Mouse (Mus musculus): ENCODE measurements around the gene Usp30. TPM values are rescaled to one million over a fixed set of nuclear protein-coding genes. Genes with fewer than 3 reads are reported as not detected.

The Usp30 gene
- total and polyA plus RNA-seq, 3 experiments: 12.8 to 21.1 TPM; not detected in 1

- no peak for TF ChIP-seq TBP (IDR thresholded peaks at IDR 0.05; ENCODE audit: low read depth, low read length)
- TF ChIP-seq POLR2AphosphoS2 (IDR thresholded peaks at IDR 0.05; ENCODE audit: low read length): no peak
- TF ChIP-seq MAZ (IDR thresholded peaks at IDR 0.05; ENCODE audit: low read depth, low read length): no peak
- TF ChIP-seq MAFK (IDR thresholded peaks at IDR 0.05; ENCODE audit: borderline replicate concordance, low read depth, low read length): no peak
- TF ChIP-seq TAL1 (IDR thresholded peaks at IDR 0.05; ENCODE audit: low read length): no peak
- no peak for TF ChIP-seq GATA1 (IDR thresholded peaks at IDR 0.05; ENCODE audit: low read depth, low read length)
- TF ChIP-seq GABPA (IDR thresholded peaks at IDR 0.05; ENCODE audit: low read depth, low read length): no peak
- peak; percentile 76 for TF ChIP-seq SMC3 (IDR thresholded peaks at IDR 0.05; ENCODE audit: low read depth, low read length)
- peak; percentile 12 to 70 (median 56); a peak in 5 of 6 replicates for TF ChIP-seq CTCF (IDR thresholded peaks at IDR 0.05 in 2 of 3, conservative IDR thresholded peaks at IDR 0.05 in 1 of 3; ENCODE audit: control insufficient read depth in 1 of 3, insufficient read depth in 1 of 3, low read depth in 2 of 3, low read length in 3 of 3, poor library complexity in 1 of 3, severe bottlenecking in 1 of 3)
- no peak for TF ChIP-seq POLR2A (IDR thresholded peaks at IDR 0.05; ENCODE audit: control insufficient read depth in 1 of 2, insufficient read depth in 1 of 2, low read depth in 1 of 2, low read length in 2 of 2, poor library complexity in 1 of 2)
- no peak for TF ChIP-seq ELF1 (IDR thresholded peaks at IDR 0.05; ENCODE audit: low read depth, low read length)
- no peak for TF ChIP-seq MXI1 (IDR thresholded peaks at IDR 0.05; ENCODE audit: low read depth, low read length)
- TF ChIP-seq E2F4 (IDR thresholded peaks at IDR 0.05; ENCODE audit: borderline replicate concordance, low read depth, low read length): no peak
- TF ChIP-seq ZC3H11A (IDR thresholded peaks at IDR 0.05; ENCODE audit: low read depth, low read length): peak; percentile 56
- TF ChIP-seq ETS1 (IDR thresholded peaks at IDR 0.05; ENCODE audit: low read depth, low read length): no peak
- TF ChIP-seq RAD21 (IDR thresholded peaks at IDR 0.05; ENCODE audit: low read depth, low read length): peak; percentile 75
- TF ChIP-seq JUND (IDR thresholded peaks at IDR 0.05; ENCODE audit: low read depth, low read length): no peak
- Histone ChIP-seq H3K79me2 (ENCODE audit: control insufficient read depth, insufficient read depth, low read length, poor library complexity) (no peaks in the 10 kb centered on the region), H3K9me3 (replicated peaks; ENCODE audit: insufficient read depth, low read length) (no peaks in the 10 kb centered on the region), H3K9ac (ENCODE audit: control insufficient read depth, low read depth, low read length, poor library complexity, severe bottlenecking) (no peak overlapping the region), H3K27me3 (ENCODE audit: control insufficient read depth in 1 of 2, insufficient read depth in 2 of 2, low read length in 2 of 2) (no peaks in the 10 kb centered on the region), H3K4me3 (ENCODE audit: control insufficient read depth in 1 of 2, insufficient read depth in 1 of 2, low read depth in 2 of 2, low read length in 2 of 2) (no peak overlapping the region), H3K36me3 (ENCODE audit: control insufficient read depth in 1 of 2, insufficient read depth in 2 of 2, low read length in 2 of 2) (no peaks in the 10 kb centered on the region), H3K4me1 (ENCODE audit: control insufficient read depth in 1 of 2, insufficient read depth in 2 of 2, low read length in 2 of 2) (no peaks in the 10 kb centered on the region), H3K27ac (ENCODE audit: control insufficient read depth, low read depth, low read length) (no peak overlapping the region)
- peak; percentile 54 for DNase-seq (ENCODE audit: low read depth, low spot score)
Measured at GRCm38 (mm10) chr5:114045134-114045533, 20.1 kb upstream of the Usp30 start.

GRCm38 (mm10) chr5:114046151-114046550, 19.1 kb upstream of the Usp30 start:
- no peak for DNase-seq (ENCODE audit: low read depth, low spot score)
- no peaks in the 10 kb centered on the region for H3K36me3 ChIP-seq (ENCODE audit: control insufficient read depth in 1 of 2, insufficient read depth in 2 of 2, low read length in 2 of 2)
- no peak overlapping the region for H3K4me3 ChIP-seq (ENCODE audit: control insufficient read depth in 1 of 2, insufficient read depth in 1 of 2, low read depth in 2 of 2, low read length in 2 of 2)
- TF ChIP-seq TAL1 (IDR thresholded peaks at IDR 0.05; ENCODE audit: low read length): no peak
- no peak for TF ChIP-seq TCF12 (IDR thresholded peaks at IDR 0.05; ENCODE audit: low read depth, low read length)
- TF ChIP-seq MYB (IDR thresholded peaks at IDR 0.05; ENCODE audit: low read depth, low read length): no peak
- TF ChIP-seq MAZ (IDR thresholded peaks at IDR 0.05; ENCODE audit: low read depth, low read length): no peak
- no peak for TF ChIP-seq MXI1 (IDR thresholded peaks at IDR 0.05; ENCODE audit: low read depth, low read length)
- TF ChIP-seq HCFC1 (IDR thresholded peaks at IDR 0.05; ENCODE audit: low read depth, low read length): no peak
- TF ChIP-seq POLR2AphosphoS2 (IDR thresholded peaks at IDR 0.05; ENCODE audit: low read length): no peak
- TF ChIP-seq NELFE (IDR thresholded peaks at IDR 0.05; ENCODE audit: low read depth, low read length): no peak
- TF ChIP-seq ZNF384 (IDR thresholded peaks at IDR 0.05; ENCODE audit: low read depth, low read length): no peak
- TF ChIP-seq KAT2A (conservative IDR thresholded peaks at IDR 0.05; ENCODE audit: low read depth, low read length): no peak
- no peaks in the 10 kb centered on the region for H3K4me1 ChIP-seq (ENCODE audit: control insufficient read depth in 1 of 2, insufficient read depth in 2 of 2, low read length in 2 of 2)
- no peaks in the 10 kb centered on the region for H3K9me3 ChIP-seq (replicated peaks; ENCODE audit: insufficient read depth, low read length)
- H3K27ac ChIP-seq (ENCODE audit: control insufficient read depth, low read depth, low read length): no peak overlapping the region
- no peaks in the 10 kb centered on the region for H3K27me3 ChIP-seq (ENCODE audit: control insufficient read depth in 1 of 2, insufficient read depth in 2 of 2, low read length in 2 of 2)
- no peak overlapping the region for H3K9ac ChIP-seq (ENCODE audit: control insufficient read depth, low read depth, low read length, poor library complexity, severe bottlenecking)
- H3K79me2 ChIP-seq (ENCODE audit: control insufficient read depth, insufficient read depth, low read length, poor library complexity): no peaks in the 10 kb centered on the region

Measured in MEL (cell line).